Mouse (Mus musculus) left cerebral cortex, adult 9 months (tissue): ENCODE measurements around the gene Slc38a11.

Experiments
- DNase-seq, 2 experiments: peaks; one replicate each; pipeline ENCODE4 v3.0.0; 2022; ENCODE audit warnings: low spot score in 2 of 2

Slc38a11 gene

DNA sequence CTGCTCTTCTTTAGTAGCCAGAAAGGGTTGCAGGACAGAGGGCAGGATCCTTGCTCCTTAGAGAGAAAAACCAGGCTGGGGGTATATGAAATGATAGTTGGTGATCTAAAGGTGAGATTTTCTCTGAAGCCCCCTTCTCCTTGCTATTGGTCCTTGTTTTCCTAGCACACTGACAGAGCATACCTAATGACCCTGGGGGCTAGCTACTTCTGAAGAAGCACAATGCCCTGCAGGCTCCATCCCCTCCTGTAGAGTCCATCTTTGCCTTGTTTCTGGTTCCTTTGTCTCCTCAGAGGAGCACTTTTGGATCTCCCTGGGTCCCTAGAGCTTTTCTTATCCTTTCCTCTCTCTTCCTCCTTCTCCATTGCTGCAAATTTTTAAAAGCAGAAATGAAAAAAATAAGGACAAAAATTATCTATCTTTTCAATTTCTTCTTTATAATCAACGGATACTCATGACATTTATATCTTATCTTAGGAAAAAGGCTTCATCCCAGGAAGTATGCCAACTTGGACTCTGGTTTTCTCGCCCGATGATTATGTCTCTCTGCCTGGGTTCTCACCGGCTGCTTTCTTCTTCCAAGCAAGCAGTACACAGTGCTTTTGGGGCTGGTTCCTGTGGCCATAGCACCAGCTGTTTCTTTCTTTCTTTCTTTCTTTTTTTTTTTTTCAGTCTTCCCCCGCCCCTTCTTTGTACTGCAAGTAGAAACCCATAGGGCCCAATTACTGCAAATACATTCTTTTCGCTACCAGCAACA is 41.7 kb downstream of the Slc38a11 start:
- DNase-seq, result no peak

DNA sequence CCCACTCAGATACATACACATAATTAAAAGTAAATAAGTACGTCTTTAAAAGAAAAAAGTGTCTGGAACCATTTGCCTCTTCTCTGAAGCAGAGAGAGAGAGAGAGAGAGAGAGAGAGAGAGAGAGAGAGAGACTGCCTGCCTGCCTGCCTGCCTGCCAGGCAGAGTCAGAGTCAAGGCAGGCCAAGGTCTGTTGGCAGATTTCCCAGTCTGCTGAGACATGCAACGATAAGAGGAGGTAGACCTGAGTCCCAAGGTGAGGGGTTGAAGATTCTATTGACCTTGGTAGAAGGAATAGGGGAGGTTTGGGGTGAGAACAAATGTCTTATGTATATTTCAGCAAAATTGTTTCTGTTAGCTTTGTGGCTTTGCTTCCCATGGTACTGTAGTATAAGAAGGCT is 42.9 kb downstream of the Slc38a11 start:
- DNase-seq, result no peak

DNA sequence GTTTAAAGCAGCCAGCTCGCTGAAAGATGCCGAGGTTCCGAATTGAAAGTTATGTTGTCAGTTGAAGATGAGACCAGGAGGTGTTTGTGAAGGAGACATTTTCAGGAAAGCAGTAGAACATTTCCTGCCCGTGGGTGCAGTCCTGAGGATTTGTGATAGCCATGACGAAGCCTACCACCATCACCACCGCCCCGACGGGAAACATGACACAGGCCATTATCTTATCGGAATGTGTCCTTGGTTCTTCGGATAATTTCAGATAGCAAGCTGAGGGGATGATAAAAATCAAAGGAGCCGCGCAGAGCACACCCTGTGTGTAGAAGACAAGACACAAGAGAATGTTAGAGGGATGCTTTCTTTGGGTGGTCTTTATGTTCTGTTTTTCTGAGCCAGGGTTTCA is 47.1 kb downstream of the Slc38a11 start:
- DNase-seq, result no peak

DNA sequence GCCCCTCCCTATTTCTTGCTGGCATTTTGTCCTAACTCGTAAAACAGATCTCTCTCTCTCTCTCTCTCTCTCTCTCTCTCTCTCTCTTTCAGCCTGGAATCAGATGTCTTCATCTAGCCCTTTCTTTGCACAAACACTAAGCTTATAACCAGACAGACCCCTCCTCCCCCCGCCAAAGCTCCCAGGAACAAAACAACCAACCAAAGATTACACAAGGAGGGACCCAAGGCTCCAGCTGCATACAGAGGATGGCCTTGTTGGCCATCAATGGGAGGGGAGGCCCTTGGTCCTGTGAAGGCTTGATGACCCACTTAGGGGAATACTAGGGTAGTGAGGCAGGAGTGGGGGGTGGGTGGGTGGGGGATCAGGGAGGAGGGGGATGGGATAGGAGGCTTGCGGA is 52.6 kb downstream of the Slc38a11 start:
- no peak for DNase-seq

DNA sequence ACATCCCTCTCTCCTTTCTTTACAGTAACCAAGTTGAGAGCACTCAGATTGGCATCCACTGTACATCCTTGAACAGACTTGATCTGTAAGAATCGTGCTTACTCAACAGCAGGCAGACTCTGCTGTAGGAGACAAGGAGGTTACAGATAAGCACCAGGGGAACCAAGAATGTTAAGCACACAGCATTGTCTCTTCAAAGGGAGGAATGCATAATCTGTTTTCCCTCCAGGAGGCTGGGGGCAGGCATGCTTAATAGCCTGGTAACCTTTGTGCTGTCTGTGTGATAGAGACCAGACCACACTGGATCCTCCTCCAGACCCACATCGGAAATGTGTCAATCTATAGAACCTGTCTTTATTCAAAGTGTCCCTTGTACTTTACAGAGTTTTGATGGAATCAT is 67.3 kb downstream of the Slc38a11 start:
- DNase-seq, result no peak

DNA sequence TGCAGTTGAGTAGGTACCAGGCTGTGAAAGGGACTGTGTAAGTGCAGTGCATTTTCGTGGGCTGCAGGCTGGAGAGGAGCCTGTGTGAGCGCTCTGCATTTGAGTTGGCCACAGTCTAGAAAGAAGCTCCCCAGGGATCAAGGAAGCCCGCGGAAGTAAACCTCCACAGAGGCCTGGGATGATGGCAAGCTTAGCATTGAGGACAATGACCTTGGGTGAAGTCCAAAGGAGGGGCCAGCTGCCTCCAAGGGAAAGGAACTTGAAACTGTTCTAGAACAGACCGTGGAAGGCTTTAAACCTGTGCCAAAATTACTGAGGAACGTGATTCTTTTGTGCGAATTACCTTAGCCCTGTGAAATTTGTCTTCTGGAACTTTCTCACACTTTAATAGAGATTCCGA is 69.7 kb downstream of the Slc38a11 start:
- no peak for DNase-seq

DNA sequence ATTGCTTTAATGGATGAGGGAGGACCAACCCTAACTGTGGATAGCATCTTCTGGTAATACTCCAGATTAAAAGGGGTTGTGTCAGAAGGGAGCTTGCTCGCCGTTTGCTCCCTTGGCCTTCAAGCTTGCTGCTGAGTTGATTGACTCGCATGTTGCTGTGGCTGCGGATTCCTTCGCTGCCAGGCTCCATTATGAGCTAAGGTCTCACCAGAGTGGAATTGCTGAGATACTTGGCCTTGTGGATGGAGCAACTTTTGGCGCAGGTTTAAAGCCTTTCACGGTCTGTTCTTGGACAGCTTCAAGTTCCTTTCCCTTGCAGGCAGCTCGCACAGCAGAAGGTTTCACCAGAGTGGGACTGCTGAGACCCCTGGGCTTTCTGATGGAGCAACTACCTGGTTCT is 70.4 kb downstream of the Slc38a11 start:
- DNase-seq, result no peak

DNA sequence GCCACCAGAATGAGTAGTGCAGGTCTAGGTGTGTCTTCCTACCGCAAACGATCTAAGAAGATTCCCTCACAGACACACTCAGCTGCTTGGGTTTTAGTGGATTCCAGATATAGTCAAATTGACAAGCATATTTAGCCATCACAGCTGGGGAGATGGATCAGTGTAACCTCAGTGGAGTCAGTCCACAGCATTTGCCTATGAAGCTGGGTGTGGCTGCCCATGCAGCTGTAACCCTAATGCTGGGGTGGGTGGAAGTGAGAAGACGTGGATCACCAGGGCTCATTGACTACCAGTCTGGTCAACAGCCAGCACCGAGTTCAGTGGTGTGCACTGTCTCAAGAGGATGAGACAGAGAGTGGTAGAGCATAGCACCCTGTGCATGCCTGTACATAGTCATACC is 74.1 kb downstream of the Slc38a11 start:
- DNase-seq, result no peak

DNA sequence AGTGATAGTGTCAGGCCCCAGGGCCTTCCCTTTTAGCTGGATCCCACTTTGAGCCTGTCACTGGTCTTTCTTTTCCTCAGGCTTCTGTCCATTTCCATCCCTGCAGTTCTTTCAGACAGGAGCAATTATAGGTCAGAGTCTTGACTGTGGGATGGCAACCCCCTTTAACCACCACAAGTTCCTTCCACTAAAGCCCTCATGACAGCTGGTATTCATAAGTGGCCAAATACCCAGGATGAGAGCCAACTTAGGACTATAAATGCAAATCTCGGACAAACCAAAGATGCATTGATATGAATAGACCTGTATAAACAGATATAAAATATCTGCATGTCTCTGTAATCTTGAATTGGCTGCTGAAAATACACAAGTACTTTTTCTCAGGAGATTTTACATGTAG is 75.1 kb downstream of the Slc38a11 start:
- DNase-seq, result no peak

DNA sequence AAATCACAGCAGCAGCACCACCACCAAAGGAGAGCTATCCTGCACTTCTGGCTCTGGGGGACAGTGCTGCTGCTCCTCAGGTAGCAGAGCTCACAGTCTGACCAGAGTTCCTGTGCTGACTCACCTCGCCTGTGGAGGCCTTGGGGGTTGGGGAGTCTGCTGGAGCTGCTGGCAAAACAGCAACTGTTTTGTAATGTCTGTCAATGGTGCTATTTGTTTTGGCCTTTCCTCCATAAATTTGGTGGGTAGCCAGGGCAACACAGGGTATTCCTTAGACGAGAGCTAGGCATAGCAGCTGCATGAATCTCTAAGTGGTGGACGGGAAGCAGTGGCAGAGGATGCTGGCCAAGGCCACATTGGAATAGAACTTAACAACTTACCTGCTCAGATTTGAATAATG is 78.5 kb downstream of the Slc38a11 start:
- peak in 1 of 2 experiments; percentile 19 for DNase-seq

DNA sequence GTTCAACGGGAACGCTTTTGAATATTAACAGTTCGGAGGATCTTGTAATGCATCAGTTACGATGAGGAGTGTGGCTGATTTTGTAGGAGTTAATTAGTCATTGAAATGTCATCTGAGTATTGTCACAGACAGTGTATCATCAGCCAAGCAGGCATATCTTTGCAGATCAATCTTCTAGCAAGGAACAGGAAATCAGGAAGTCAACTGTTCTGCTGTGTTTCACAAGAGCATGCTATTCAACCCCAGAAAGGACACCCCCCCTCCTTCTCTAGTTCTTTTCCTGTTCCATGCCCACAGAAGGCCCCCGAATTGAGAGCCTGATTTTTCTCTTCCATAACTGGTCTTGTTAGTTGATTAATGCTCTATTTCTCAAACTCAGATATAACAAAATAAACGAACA is 80.9 kb downstream of the Slc38a11 start:
- DNase-seq, result no peak

DNA sequence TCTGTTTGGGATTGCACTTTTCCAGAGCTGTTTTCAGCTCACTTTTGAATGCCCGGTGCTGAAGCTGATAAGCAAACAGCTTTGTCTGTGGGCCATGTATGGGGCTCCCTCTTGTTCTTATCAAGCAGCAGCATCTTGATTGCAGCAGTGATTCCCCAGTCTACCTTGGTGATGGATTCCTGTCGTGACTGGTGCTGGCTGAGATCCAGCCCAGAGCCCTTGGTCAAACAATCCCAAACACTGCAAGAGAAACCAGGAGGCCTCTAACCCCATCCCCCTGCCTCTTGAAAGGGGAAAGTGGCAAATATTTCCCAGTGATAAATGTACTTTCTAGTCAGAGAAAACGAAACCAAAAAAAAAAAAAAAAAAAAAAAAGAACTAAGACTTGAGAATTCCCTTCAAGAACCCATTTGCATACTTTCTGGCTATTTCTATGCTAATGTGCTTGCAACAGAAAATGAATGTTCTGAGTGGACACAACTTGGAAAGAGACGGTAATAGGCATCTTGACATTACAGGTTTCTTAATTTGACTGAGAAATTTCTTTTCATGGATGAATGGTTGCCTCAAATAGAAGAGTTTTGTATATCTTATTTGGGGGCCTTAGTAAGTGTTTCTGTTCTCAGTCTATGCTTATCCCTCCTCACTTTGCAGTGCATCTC is 84.7 kb downstream of the Slc38a11 start:
- DNase-seq, result no peak

DNA sequence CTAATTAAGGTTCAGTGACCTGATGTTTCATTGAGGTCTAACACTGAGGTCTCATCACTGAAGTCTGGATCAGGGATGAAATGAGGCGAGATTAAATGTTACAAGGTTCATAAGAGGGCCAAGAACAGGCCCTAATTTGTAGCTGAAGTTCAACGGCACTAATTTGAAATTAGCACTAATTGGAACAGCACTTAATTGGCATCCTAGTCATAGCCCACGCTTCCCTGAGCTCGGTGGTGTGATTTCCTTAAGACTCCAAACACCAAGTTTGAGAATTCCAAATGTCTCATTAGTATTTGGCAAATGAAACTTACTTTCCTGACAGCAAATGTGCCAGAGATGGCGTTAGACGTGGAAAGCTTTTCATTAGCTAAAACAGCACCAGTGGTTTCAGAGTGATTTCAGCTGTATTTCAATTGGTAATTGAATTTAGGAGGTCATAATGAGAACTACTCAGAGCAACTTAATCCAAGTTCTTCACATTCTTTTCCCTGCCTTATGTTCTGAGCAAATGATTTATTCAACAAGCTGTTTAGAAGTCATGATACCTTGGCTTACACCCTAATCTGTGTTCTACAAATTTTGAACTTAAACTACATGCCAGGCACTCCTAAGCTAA is 88.3 kb downstream of the Slc38a11 start:
- DNase-seq, result peak in 1 of 2 experiments; percentile 7

DNA sequence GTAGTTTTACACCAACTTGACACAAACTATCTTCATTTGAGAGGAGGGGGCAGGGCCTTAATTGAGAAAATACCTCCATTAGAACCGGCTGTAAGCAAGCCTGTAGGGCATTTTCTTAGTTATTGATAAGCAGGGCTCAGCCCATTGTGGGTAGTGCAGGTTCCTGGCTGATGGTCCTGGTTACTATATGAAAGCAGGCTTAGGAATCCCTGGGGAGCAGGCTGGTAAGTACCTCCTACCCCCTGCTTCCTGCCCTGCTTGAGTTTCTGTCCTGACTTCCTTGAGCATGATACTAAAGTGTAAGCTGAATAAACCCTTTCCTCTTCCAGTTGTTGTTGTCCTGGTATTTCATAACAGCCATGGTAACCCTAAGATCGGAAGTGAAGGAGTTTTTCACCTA is 89.9 kb downstream of the Slc38a11 start:
- no peak for DNase-seq

DNA sequence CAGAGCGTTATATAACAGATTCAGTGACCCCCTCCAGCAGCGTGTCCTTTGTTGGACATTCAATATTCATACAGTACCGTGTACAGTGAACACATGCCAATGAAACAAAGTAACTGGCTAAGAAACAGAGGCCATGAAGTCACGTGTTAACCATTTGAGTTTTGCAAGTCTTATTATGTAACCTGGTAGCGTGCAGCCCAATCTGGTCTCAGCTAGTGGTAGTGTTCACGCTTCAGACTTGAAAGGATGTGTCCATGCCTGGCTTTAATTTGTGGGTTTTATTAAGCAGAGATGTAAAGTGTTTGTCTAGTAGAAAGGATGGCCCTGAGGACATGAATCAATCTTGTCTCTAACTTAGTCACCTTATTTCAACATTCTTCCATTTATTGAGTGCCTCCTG is 95.1 kb downstream of the Slc38a11 start:
- DNase-seq, result no peak

DNA sequence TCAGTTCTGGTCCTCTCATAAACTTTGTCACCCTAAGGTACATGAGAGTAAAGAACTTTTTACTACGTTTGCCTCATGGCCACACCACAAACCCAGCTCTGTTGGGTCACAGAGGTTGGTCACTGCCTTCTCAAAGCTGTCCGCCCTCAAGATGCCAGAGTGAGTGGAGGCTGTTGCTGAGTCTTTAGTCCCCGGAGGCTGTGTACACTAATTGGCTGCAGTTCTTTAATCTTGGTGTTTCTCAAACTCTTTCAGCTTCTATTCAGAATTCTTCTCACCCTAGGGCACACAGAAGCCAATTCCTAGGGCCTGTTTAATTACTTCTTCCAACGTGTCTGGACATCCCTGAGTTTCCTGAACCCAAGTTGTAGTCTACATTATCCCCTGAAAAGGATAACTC is 96.0 kb downstream of the Slc38a11 start:
- no peak for DNase-seq

DNA sequence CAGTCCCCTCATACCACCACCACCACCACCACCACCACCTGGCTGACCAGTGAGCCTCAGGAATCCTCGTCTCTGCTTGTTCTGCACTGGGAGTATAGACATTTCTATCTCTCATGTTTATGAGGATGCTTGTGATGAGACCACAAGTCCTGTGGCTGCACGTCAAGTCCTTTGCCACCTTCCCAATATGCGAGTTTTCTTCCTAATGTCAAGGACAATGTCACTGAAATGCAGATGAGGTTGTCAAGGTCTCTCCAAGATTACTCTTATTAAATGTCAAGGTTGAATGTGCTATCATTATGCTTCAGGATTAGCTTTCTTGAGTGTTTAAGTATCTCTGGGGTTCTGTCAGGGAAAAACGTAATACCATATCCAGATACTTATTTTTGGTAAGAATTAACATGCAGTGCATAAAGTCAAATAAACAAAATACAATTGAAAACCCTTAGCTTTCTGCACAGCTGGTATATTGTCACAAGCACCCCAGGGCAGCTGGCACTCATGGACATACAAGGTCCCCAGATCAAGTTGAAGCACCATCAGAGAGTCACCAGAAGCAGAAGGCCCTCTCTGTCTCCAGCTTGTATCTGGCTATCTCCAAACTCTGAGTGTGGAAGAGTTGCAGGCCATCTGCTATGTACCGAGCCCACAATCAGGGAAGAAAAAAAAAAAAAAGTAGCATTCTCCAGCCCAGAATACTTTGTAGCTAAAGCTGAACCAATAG is 97.1 kb downstream of the Slc38a11 start:
- DNase-seq, result no peak
